Mouse (Mus musculus): ENCODE results near the gene Myom1. TPM values are rescaled to one million over a fixed set of nuclear protein-coding genes. Genes with fewer than 3 reads are reported as not detected.

Gene Myom1
- polyA plus RNA-seq, 1 experiment from 2014 or later, result 4.7 TPM

DNA sequence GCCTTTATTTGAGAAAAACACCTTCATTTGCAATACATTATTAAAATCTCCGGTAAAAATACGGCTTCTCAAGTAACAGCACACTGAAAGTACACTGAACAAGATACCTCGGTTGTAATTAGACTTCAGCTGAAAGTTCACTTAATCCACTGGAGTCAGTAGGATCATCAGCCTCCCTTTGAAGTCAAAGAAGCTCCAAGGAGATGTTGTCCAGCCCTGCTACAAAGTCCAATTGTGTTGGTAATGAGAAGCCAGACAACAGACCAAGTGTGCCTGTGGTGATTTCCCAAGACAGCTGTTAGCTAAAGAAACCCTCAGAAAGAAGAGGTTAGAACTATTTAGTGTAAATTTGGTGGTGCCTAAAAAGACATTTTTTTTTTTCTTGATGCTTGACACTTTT, 92.0 kb downstream of the Myom1 start:
- 53% methylated on average over 3 of the region's 3 CpGs for WGBS
- ATAC-seq (ENCODE audit: insufficient number of reproducible peaks, low FRiP score, low TSS enrichment, low read depth), result no peak

DNA sequence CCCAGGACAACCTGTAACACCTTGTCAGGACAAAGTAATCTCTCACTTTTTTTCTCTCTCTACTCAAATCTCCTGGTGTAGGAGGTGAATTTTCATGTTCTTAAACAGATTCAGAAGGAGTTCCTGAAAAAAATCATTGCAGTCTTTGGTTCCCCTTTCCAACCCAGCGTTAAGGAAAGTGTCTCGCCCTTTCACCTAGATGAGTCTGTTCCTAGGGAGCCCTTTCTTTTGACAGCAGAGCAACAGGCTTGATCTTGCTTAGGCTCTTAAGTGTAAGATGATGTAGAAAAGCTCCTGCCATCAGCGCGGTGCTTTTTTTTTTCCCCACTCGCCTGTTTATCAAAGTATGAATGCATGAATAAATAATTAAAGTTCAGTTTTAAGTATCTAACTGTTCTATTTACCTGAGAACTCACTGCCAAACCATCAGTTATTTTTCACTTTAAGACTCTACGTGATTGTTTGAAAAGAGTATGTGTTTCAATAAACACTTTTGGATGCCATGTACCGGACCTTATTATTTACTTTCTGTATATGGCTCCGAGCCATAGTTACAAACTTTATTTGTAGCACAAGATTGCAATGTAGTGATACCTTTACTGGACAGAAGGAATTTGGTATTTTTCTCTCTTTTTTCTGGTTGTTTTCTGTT, 94.2 kb downstream of the Myom1 start:
- WGBS, result 92% methylated on average over 8 of the region's 8 CpGs
- H3K36me3 ChIP-seq (ENCODE audit: control insufficient read depth, insufficient read depth, low read length), result no peaks in the 10 kb centered on the region

More for the DNA sequence above, 92.0 kb downstream of the Myom1 start:
- no peaks in the 10 kb centered on the region for H3K36me3 ChIP-seq (ENCODE audit: control insufficient read depth, insufficient read depth, low read length)
- no peak overlapping the region for H3K4me3 ChIP-seq (ENCODE audit: low read depth, low read length)
- H3K4me2 ChIP-seq (ENCODE audit: low read depth, severe bottlenecking), result no peak overlapping the region
- H3K27me3 ChIP-seq (ENCODE audit: control insufficient read depth, insufficient read depth, low read length), result no peaks in the 10 kb centered on the region
- H3K9ac ChIP-seq (ENCODE audit: low read length), result no peak overlapping the region
- H3K4me1 ChIP-seq (ENCODE audit: control insufficient read depth, insufficient read depth, low read length), result no peaks in the 10 kb centered on the region
- no peaks in the 10 kb centered on the region for H3K9me3 ChIP-seq (ENCODE audit: control insufficient read depth, low read length)
- H3K27ac ChIP-seq (replicated peaks; ENCODE audit: low read depth, low read length), result no peak overlapping the region
- DNase-seq (ENCODE audit: low spot score), result no peak

GRCm38 (mm10) chr17:71097209-71097597, 94.8 kb downstream of the Myom1 start:
- H3K4me1 ChIP-seq (ENCODE audit: control insufficient read depth, insufficient read depth, low read length), result no peaks in the 10 kb centered on the region
- WGBS, result 86% methylated on average over 6 of the region's 6 CpGs

More for the DNA sequence above, 94.2 kb downstream of the Myom1 start:
- DNase-seq (ENCODE audit: low spot score) (no peak), ATAC-seq (ENCODE audit: insufficient number of reproducible peaks, low FRiP score, low TSS enrichment, low read depth) (no peak)
- no peak overlapping the region for H3K27ac ChIP-seq (replicated peaks; ENCODE audit: low read depth, low read length)
- no peaks in the 10 kb centered on the region for H3K27me3 ChIP-seq (ENCODE audit: control insufficient read depth, insufficient read depth, low read length)
- H3K4me1 ChIP-seq (ENCODE audit: control insufficient read depth, insufficient read depth, low read length), result no peaks in the 10 kb centered on the region
- H3K4me3 ChIP-seq (ENCODE audit: low read depth, low read length), result no peak overlapping the region
- H3K9ac ChIP-seq (ENCODE audit: low read length), result no peak overlapping the region
- H3K4me2 ChIP-seq (ENCODE audit: low read depth, severe bottlenecking), result no peak overlapping the region
- H3K9me3 ChIP-seq (ENCODE audit: control insufficient read depth, low read length), result no peaks in the 10 kb centered on the region

GRCm38 (mm10) chr17:71098606-71099005, 96.2 kb downstream of the Myom1 start:
- Histone ChIP-seq H3K9me3 (ENCODE audit: control insufficient read depth, low read length) (no peaks in the 10 kb centered on the region), H3K36me3 (ENCODE audit: control insufficient read depth, insufficient read depth, low read length) (no peaks in the 10 kb centered on the region)
- WGBS, result 95% methylated on average over 3 of the region's 3 CpGs

More at GRCm38 (mm10) chr17:71097209-71097597, 94.8 kb downstream of the Myom1 start:
- DNase-seq (ENCODE audit: low spot score) (no peak), ATAC-seq (ENCODE audit: insufficient number of reproducible peaks, low FRiP score, low TSS enrichment, low read depth) (no peak)
- H3K36me3 ChIP-seq (ENCODE audit: control insufficient read depth, insufficient read depth, low read length), result no peaks in the 10 kb centered on the region
- H3K4me3 ChIP-seq (ENCODE audit: low read depth, low read length), result no peak overlapping the region
- no peak overlapping the region for H3K9ac ChIP-seq (ENCODE audit: low read length)
- no peaks in the 10 kb centered on the region for H3K27me3 ChIP-seq (ENCODE audit: control insufficient read depth, insufficient read depth, low read length)
- H3K4me2 ChIP-seq (ENCODE audit: low read depth, severe bottlenecking), result no peak overlapping the region
- no peaks in the 10 kb centered on the region for H3K9me3 ChIP-seq (ENCODE audit: control insufficient read depth, low read length)
- H3K27ac ChIP-seq (replicated peaks; ENCODE audit: low read depth, low read length), result no peak overlapping the region

GRCm38 (mm10) chr17:71102571-71103551, 100.4 kb downstream of the Myom1 start:
- H3K27me3 ChIP-seq (ENCODE audit: control insufficient read depth, insufficient read depth, low read length), result no peaks in the 10 kb centered on the region
- no peak overlapping the region for H3K27ac ChIP-seq (replicated peaks; ENCODE audit: low read depth, low read length)
- no peak overlapping the region for H3K4me3 ChIP-seq (ENCODE audit: low read depth, low read length)
- DNase-seq (ENCODE audit: low spot score) (no peak), ATAC-seq (ENCODE audit: insufficient number of reproducible peaks, low FRiP score, low TSS enrichment, low read depth) (no peak)
- H3K4me1 ChIP-seq (ENCODE audit: control insufficient read depth, insufficient read depth, low read length), result no peaks in the 10 kb centered on the region
- H3K9ac ChIP-seq (ENCODE audit: low read length), result no peak overlapping the region
- no peaks in the 10 kb centered on the region for H3K36me3 ChIP-seq (ENCODE audit: control insufficient read depth, insufficient read depth, low read length)
- no peak overlapping the region for H3K4me2 ChIP-seq (ENCODE audit: low read depth, severe bottlenecking)
- H3K9me3 ChIP-seq (ENCODE audit: control insufficient read depth, low read length), result no peaks in the 10 kb centered on the region
- WGBS, result 24% methylated on average over 17 of the region's 17 CpGs

More at GRCm38 (mm10) chr17:71098606-71099005, 96.2 kb downstream of the Myom1 start:
- Histone ChIP-seq H3K4me2 (ENCODE audit: low read depth, severe bottlenecking) (no peak overlapping the region), H3K4me3 (ENCODE audit: low read depth, low read length) (no peak overlapping the region), H3K9ac (ENCODE audit: low read length) (no peak overlapping the region), H3K27ac (replicated peaks; ENCODE audit: low read depth, low read length) (no peak overlapping the region), H3K4me1 (ENCODE audit: control insufficient read depth, insufficient read depth, low read length) (no peaks in the 10 kb centered on the region), H3K27me3 (ENCODE audit: control insufficient read depth, insufficient read depth, low read length) (no peaks in the 10 kb centered on the region)
- no peak for DNase-seq (ENCODE audit: low spot score)
- ATAC-seq (ENCODE audit: insufficient number of reproducible peaks, low FRiP score, low TSS enrichment, low read depth), result no peak

DNA sequence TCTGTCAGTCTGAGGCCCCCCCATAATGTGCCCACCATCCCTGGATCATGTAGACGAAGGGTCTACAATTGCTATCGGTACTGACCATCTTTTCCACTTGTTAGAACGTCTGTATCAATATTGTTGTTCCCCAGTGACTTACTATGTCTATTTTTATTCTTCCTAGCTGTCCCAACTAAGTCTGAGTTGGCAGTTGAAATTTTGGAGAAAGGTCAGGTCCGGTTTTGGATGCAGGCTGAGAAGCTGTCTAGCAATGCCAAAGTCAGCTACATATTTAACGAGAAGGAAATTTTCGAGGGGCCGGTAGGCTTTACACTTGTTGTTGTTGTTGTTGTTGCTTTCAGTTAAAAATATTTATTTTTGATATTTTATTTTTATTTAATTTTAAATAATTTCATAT, 102.9 kb downstream of the Myom1 start:
- ATAC-seq (ENCODE audit: insufficient number of reproducible peaks, low FRiP score, low TSS enrichment, low read depth) (no peak), DNase-seq (ENCODE audit: low spot score) (no peak)
- Histone ChIP-seq H3K4me3 (ENCODE audit: low read depth, low read length) (no peak overlapping the region), H3K27ac (replicated peaks; ENCODE audit: low read depth, low read length) (no peak overlapping the region), H3K9me3 (ENCODE audit: control insufficient read depth, low read length) (no peaks in the 10 kb centered on the region), H3K9ac (ENCODE audit: low read length) (no peak overlapping the region), H3K4me2 (ENCODE audit: low read depth, severe bottlenecking) (no peak overlapping the region), H3K4me1 (ENCODE audit: control insufficient read depth, insufficient read depth, low read length) (no peaks in the 10 kb centered on the region), H3K36me3 (ENCODE audit: control insufficient read depth, insufficient read depth, low read length) (no peaks in the 10 kb centered on the region), H3K27me3 (ENCODE audit: control insufficient read depth, insufficient read depth, low read length) (no peaks in the 10 kb centered on the region)
- whole genome bisulfite sequencing, result 96% methylated on average over 7 of the region's 7 CpGs

GRCm38 (mm10) chr17:71106250-71106649, 103.8 kb downstream of the Myom1 start:
- H3K9me3 ChIP-seq (ENCODE audit: control insufficient read depth, low read length), result no peaks in the 10 kb centered on the region
- no peak overlapping the region for H3K4me2 ChIP-seq (ENCODE audit: low read depth, severe bottlenecking)
- no peak overlapping the region for H3K27ac ChIP-seq (replicated peaks; ENCODE audit: low read depth, low read length)
- H3K4me1 ChIP-seq (ENCODE audit: control insufficient read depth, insufficient read depth, low read length), result no peaks in the 10 kb centered on the region; the same call in 1 of the 2 replicates
- ATAC-seq (ENCODE audit: insufficient number of reproducible peaks, low FRiP score, low TSS enrichment, low read depth) (no peak), DNase-seq (ENCODE audit: low spot score) (no peak)
- no peak overlapping the region for H3K9ac ChIP-seq (ENCODE audit: low read length)
- whole genome bisulfite sequencing, result 50% methylated on average over 8 of the region's 8 CpGs
- H3K27me3 ChIP-seq (ENCODE audit: control insufficient read depth, insufficient read depth, low read length), result no peaks in the 10 kb centered on the region
- no peak overlapping the region for H3K4me3 ChIP-seq (ENCODE audit: low read depth, low read length)
- H3K36me3 ChIP-seq (ENCODE audit: control insufficient read depth, insufficient read depth, low read length), result no peaks in the 10 kb centered on the region

GRCm38 (mm10) chr17:71110753-71111265, 108.4 kb downstream of the Myom1 start:
- no peaks in the 10 kb centered on the region for H3K27me3 ChIP-seq (ENCODE audit: control insufficient read depth, insufficient read depth, low read length)
- H3K9ac ChIP-seq (ENCODE audit: low read length), result no peak overlapping the region
- ATAC-seq (ENCODE audit: insufficient number of reproducible peaks, low FRiP score, low TSS enrichment, low read depth) (peak; percentile 33; the same call in 1 of the 2 replicates), DNase-seq (ENCODE audit: low spot score) (no peak)
- WGBS, result 19% methylated on average over 6 of the region's 6 CpGs
- H3K4me1 ChIP-seq (ENCODE audit: control insufficient read depth, insufficient read depth, low read length), result no peaks in the 10 kb centered on the region; the same call in 1 of the 2 replicates
- no peak overlapping the region for H3K4me3 ChIP-seq (ENCODE audit: low read depth, low read length)
- no peak overlapping the region for H3K4me2 ChIP-seq (ENCODE audit: low read depth, severe bottlenecking)
- no peaks in the 10 kb centered on the region for H3K36me3 ChIP-seq (ENCODE audit: control insufficient read depth, insufficient read depth, low read length)
- H3K9me3 ChIP-seq (ENCODE audit: control insufficient read depth, low read length), result no peaks in the 10 kb centered on the region
- no peak overlapping the region; the same call in 1 of the 2 replicates for H3K27ac ChIP-seq (replicated peaks; ENCODE audit: low read depth, low read length)

All from limb, embryonic 11.5 days (tissue).